Mouse (Mus musculus) erythroblast, embryonic 14.5 days (primary cell): ENCODE results near the gene Car4.

ENCODE experiments used
- GATA1 ChIP-seq: IDR thresholded peaks from 2 replicates; pipeline ENCODE4 v1.6.1; 2012; ENCODE audit warnings: low read length, inconsistent platforms, mixed read lengths
- TAL1 ChIP-seq: IDR thresholded peaks from 3 replicates; pipeline ENCODE4 v1.6.1; 2012; ENCODE audit warnings: low read length, inconsistent platforms, mixed read lengths

GRCm38 (mm10) chr11:84995241-84995640, 37.7 kb downstream of the Car4 start:
- TF ChIP-seq GATA1 (no peak), TAL1 (no peak)
